Mouse (Mus musculus) embryonic fibroblast, embryonic 13.5 days (primary cell): Measurements from ENCODE around the gene Dcaf15. TPM values are rescaled to one million over a fixed set of nuclear protein-coding genes. Genes with fewer than 3 reads are reported as not detected.

Source experiments
- H3K27ac ChIP-seq: 2 replicates; pipeline ENCODE4 v1.5.1; 2012; ENCODE audit warnings: low read length, control low read depth, inconsistent platforms; ENCODE audit not compliant: insufficient read depth
- H3K4me1 ChIP-seq: 2 replicates; pipeline ENCODE4 v1.6.1; 2011; ENCODE audit warnings: low read length; ENCODE audit not compliant: control insufficient read depth, insufficient read depth
- H3K4me3 ChIP-seq: 2 replicates; pipeline ENCODE4 v1.5.1; 2011; ENCODE audit warnings: mild to moderate bottlenecking, control low read depth, low read length; ENCODE audit not compliant: insufficient read depth
- CTCF ChIP-seq: IDR thresholded peaks from 2 replicates; pipeline ENCODE4 v1.5.1; 2011; ENCODE audit warnings: mild to moderate bottlenecking, control low read depth, low read length, moderate library complexity, borderline replicate concordance; ENCODE audit not compliant: insufficient read depth
- POLR2A ChIP-seq: IDR thresholded peaks from 2 replicates; pipeline ENCODE4 v1.6.1; 2011; ENCODE audit warnings: low read depth, mild to moderate bottlenecking, control low read depth, low read length, moderate library complexity
- polyA plus RNA-seq: library from polyadenylated mRNA; stranded (reverse); fragments of >200 nt; gene quantifications from 2 replicates; pipeline ENCODE4 v1.2.4, GENCODE M21; 2011; ENCODE audit warnings: low read depth; ENCODE audit not compliant: missing spikeins, insufficient read length

The Dcaf15 gene
- polyA plus RNA-seq, 1 experiment: 20.4 TPM

DNA sequence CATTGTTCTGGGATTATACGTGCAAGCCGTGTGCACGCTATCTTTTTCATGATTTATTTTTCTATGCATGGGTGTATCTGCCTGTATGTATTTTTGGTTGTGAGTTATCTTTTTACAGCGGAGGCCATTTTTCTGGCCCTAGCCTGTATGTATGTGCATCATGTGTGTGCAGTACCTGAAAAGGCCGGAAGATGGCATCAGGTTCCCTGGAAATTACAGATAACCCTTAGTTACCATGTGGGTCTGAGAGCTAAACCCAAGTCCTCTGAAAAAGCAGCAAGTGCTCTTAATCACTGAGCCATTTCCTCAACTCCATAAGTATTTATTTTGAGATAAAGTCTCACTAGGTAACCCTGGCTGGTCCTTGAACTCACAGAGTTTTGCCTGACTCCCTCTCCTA, 51.3 kb downstream of the Dcaf15 start:
- no peak for TF ChIP-seq CTCF
- no peak for TF ChIP-seq POLR2A
- Histone ChIP-seq H3K4me3 (no peak overlapping the region), H3K27ac (no peak overlapping the region), H3K4me1 (no peaks in the 10 kb centered on the region)

GRCm38 (mm10) chr8:84052746-84053145, 51.8 kb downstream of the Dcaf15 start:
- TF ChIP-seq CTCF (no peak), POLR2A (no peak)
- Histone ChIP-seq H3K4me1 (no peaks in the 10 kb centered on the region), H3K27ac (no peak overlapping the region), H3K4me3 (no peak overlapping the region)

GRCm38 (mm10) chr8:84048171-84048570, 56.4 kb downstream of the Dcaf15 start:
- Histone ChIP-seq H3K4me3 (no peak overlapping the region), H3K4me1 (no peaks in the 10 kb centered on the region), H3K27ac (no peak overlapping the region)
- TF ChIP-seq POLR2A (no peak), CTCF (no peak)

Other genes with a start within 250 kb of the Dcaf15 start
- gene Adgrl1, start 204.7 kb downstream of the Dcaf15 start, polyA plus RNA-seq: 67.4 and 95.4 TPM in 2 replicates
- gene Gm10644, start 149.6 kb downstream of the Dcaf15 start, polyA plus RNA-seq: not detected in 2 replicates
- 16.6 and 17.2 TPM in 2 replicates for gene Asf1b, start 149.3 kb downstream of the Dcaf15 start, polyA plus RNA-seq
- 104 and 122 TPM in 2 replicates for gene Prkaca, start 131.8 kb downstream of the Dcaf15 start, polyA plus RNA-seq
- 38.1 and 47.9 TPM in 2 replicates for gene Samd1, start 107.1 kb downstream of the Dcaf15 start, polyA plus RNA-seq
- gene 1700067K01Rik, start 103.3 kb downstream of the Dcaf15 start, polyA plus RNA-seq: not detected in 2 replicates
- gene 2210011C24Rik, start 92.6 kb downstream of the Dcaf15 start, polyA plus RNA-seq: not detected in 2 replicates
- gene Palm3, start 83.3 kb downstream of the Dcaf15 start, polyA plus RNA-seq: 0.73 and 0.91 TPM in 2 replicates
- gene Il27ra, start 62.2 kb downstream of the Dcaf15 start, polyA plus RNA-seq: 1.1 and 1.5 TPM in 2 replicates
- gene Rln3, start 59.8 kb downstream of the Dcaf15 start, polyA plus RNA-seq: not detected in 2 replicates
- gene Gm10643, start 39.6 kb downstream of the Dcaf15 start, polyA plus RNA-seq: 1.7 and 2.0 TPM in 2 replicates
- gene Rfx1, start 37.9 kb downstream of the Dcaf15 start, polyA plus RNA-seq: 11.5 and 12.6 TPM in 2 replicates
- gene Podnl1, start 21.2 kb upstream of the Dcaf15 start, polyA plus RNA-seq: 3.2 and 5.8 TPM in 2 replicates
- gene Cc2d1a, start 43.2 kb upstream of the Dcaf15 start, polyA plus RNA-seq: 17.7 and 20.0 TPM in 2 replicates
- 0.48 and 0.95 TPM in 2 replicates for gene 4930432K21Rik, start 43.3 kb upstream of the Dcaf15 start, polyA plus RNA-seq
- gene Nanos3, start 80.4 kb upstream of the Dcaf15 start, polyA plus RNA-seq: not detected in 2 replicates
- gene Zswim4, start 132.3 kb upstream of the Dcaf15 start, polyA plus RNA-seq: 7.3 and 10.9 TPM in 2 replicates
- gene D8Ertd738e, start 145.0 kb upstream of the Dcaf15 start, polyA plus RNA-seq: 98.2 and 104 TPM in 2 replicates
- gene Mri1, start 152.6 kb upstream of the Dcaf15 start, polyA plus RNA-seq: 16.7 and 25.1 TPM in 2 replicates
- 12.0 and 12.1 TPM in 2 replicates for gene Ccdc130, start 165.6 kb upstream of the Dcaf15 start, polyA plus RNA-seq